Mouse (Mus musculus): ENCODE data around the gene Scand1.

The Scand1 gene

GRCm38 (mm10) chr2:156312297-156312897 lies at the start of gene Scand1, which contains the start of gene Cnbd2:
Gene Scand1 (minus strand): TSS chr2:156312704.
Gene Cnbd2 (plus strand): TSS chr2:156312299.
- DNase-seq: peak; percentile 90

- peak; percentile 32 to 60 for DNase-seq
Observed at GRCm38 (mm10) chr2:156356031-156356430, 43.5 kb upstream of the Scand1 start.

GRCm38 (mm10) chr2:156353265-156353692 lies 40.8 kb upstream of the Scand1 start:
- DNase-seq: no peak

- DNase-seq: no peak
Observed at GRCm38 (mm10) chr2:156352413-156353165, 40.1 kb upstream of the Scand1 start.

DNA sequence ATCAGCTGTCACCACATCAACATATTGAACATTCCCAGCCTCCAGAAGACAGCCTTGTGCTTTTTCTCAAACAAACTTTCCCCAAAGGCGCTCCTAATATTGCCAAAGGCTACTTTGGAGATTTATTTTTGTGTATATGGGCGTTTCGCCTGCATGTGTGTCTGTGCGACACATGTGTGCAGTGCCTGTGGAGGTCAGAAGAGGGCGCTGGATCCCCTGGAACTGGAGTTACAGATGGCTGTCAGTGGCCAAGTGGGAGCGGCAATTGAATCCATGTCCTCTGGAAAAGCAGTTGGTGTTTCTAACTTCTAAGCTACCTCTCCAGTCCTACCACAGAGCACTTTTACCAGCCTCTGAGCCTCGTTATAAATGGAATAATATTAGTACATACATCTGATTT lies 38.7 kb upstream of the Scand1 start:
- peak in 1 of 2 experiments; percentile 25 for DNase-seq

GRCm38 (mm10) chr2:156349286-156349848 lies 36.9 kb upstream of the Scand1 start:
- DNase-seq: peak in 1 of 2 experiments; percentile 9

GRCm38 (mm10) chr2:156348812-156349211 lies 36.3 kb upstream of the Scand1 start:
- DNase-seq: no peak

DNA sequence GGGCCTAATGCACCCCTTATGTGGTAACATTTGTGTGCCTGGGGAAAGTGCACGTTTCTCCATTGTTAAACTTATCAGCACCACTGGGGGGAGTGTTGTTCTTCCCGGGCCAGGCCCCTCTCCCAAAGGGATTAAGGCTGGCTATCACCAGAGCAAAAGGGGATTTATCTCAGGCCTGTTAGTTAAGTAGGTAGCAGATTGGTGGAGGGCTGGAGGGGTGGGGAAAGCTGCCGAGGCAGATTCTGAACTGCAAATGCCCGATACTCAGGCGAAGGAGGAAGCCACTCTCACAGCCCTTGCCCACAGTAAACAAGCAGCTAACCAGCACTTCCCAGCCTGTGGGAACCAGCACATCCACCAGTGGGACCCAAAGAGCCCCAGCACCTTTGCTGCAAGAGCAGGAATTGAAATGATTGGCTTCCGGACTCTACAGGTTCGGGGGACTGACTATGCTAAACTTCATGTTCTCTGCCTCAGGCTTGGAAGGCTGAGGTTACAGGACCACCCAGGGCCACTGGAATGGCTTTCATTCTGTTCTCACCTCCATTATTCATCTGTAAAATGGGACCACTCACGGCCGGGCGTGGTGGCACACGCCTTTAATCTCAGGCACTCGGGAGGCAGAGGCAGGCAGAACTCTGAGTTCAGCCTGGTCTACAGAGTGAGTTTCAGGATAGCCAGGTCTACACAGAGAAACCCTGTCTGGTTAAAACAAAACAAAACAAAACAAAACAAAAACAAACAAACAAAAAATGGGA lies 32.5 kb upstream of the Scand1 start:
- peak; percentile 35 to 47 for DNase-seq

DNA sequence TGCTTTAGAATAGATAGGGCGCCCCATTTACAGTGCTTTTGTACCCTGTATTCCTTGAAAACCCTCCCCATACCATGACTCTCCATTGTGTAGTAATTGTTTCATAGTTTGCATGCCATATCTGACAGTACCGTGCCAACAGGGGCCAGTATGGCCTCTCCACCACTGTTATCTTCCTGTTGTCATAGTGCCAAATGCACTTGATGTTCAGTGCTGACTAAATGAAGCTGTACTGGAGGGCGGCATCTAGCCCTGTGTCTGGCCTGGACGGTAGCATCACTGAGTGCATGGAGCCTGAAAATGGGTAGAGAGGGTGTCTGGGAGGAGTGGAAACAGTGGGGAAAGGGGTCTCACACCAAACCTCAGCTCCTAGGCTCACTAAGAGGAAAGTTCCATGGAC lies 27.6 kb upstream of the Scand1 start:
- DNase-seq: no peak

DNA sequence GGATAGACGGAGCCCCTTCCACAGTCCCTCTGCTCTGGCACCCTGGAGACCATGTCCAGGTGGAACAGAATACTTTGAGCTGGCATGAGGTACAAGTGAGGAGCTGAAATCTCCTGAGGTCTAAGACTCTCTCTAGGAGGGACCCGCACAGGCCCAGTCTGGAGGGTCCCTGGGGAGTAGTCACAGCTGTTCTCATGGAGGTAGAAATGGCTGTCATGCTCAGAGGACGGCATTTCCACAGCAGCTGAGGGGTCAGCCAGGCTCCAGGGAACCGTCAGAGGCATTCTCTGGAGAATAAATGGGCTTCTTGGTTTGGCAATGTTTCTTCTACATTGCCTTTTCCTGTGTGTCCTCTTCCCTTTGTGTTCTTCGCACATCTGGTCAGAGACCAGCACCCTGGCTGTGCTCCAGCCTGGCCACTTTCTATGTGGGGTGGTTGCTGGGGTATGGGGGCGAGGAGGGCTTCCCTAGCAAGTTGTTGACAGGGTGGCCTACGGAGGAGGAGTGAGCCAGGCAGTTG lies 19.0 kb upstream of the Scand1 start:
- no peak for DNase-seq

- no peak for DNase-seq
Observed at GRCm38 (mm10) chr2:156330681-156331080, 18.2 kb upstream of the Scand1 start.

DNA sequence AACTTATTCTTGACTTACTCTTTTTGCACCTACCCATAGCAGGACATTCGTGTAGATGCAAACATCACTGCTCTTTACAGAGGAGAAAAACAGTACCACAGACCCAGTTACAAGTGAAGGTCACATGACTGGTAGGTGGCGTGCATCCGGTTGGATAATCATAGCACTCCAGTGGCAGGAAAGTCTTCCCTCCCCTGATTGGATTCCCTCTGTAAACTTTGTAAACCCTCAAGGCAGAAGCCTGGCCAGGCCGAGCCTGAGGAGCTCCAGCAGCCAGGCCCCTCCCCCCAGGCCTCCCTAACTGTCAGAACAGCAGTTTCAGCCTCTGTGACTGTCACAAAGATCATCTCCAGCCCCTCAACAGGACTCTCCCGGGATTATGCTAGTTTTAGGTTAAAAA lies 12.2 kb upstream of the Scand1 start:
- DNase-seq: no peak

- DNase-seq: no peak
Observed at GRCm38 (mm10) chr2:156324116-156324588, 11.6 kb upstream of the Scand1 start.

DNA sequence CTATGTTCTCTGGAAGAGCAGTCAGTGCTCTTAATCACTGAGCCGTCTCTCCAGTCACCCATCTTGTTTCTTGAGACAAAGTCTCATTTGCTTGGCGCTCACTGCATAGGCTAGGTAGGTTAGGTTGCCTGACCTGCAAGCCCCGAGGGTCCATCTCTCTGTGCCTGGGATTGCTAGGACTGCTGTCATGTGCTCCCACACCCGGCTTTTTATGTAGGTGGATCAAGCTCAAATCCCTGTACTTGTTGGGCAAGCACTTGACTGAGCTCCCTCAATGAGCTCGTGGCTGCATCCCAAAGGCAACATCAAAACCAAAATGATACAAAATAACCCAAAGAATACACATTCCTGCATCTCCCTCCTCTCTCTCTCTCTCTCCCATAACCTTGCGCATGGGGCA lies 9.0 kb upstream of the Scand1 start:
- no peak for DNase-seq

- no peak for DNase-seq
Observed at GRCm38 (mm10) chr2:156318491-156318890, 6.0 kb upstream of the Scand1 start.

DNA sequence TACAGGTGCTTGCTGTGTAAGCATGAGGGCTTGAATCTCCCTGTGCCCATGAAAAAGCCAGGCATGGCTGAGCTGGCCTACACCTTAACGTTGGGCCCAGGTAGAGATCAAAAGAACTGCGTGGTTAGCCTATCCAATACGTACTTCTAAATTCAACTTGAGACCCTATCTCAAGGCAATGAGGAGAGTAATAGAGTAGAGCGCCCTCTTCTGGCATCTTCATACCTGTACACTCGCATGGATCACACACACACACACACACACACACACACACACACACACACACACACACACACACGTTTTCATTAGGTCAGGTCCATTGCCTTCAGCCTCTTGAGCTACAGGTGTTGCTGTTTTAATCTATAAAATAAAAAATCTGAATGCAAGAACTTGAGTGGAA lies 2.3 kb upstream of the Scand1 start:
- DNase-seq: no peak

DNA sequence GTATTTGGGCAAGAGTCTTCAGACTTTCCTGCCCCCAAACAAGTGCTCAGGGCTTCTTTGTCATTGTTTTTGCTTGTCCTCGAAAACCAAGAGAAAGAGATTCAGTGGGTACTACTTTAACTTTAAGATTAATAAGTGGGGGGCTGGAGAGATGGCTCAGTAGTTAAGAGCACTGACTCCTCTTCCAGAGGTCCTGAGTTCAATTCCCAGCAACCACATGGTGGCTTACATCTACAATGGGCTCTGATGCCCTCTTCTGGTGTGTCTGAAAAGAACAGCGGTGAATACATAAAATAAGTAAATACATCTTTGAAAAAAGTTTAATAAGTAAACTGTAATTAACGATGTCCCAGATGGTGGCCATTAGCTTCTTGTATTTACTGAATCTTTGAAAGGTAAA lies 649 bp upstream of the Scand1 start:
- peak in 1 of 2 experiments; percentile 30 for DNase-seq

- DNase-seq: peak; percentile 76 to 78
Observed at GRCm38 (mm10) chr2:156311841-156312291, 638 bp downstream of the Scand1 start.

DNA sequence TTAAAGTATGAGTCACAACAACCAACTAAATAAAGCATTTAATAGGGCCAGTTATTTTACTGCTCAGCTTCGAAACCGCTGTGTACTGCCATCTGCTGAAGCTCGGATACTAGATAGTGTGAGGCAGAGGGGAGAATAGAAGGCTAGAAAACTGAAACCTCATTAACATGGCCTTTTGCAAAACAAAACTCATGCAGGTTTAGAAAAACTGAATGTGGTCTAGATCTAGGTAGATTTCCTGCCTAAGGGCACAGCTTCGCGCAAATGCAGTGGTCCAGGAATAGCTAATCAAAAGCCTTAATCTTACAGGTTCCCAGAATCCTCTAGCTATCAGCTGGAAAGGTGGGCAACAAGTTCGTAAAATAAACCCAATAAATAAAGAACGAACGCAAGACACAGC lies 1.1 kb downstream of the Scand1 start:
- no peak for DNase-seq

- no peak for DNase-seq
Observed at GRCm38 (mm10) chr2:156310945-156311344, 1.6 kb downstream of the Scand1 start.

- no peak for DNase-seq
Observed at GRCm38 (mm10) chr2:156310455-156310854, 2.0 kb downstream of the Scand1 start.

DNA sequence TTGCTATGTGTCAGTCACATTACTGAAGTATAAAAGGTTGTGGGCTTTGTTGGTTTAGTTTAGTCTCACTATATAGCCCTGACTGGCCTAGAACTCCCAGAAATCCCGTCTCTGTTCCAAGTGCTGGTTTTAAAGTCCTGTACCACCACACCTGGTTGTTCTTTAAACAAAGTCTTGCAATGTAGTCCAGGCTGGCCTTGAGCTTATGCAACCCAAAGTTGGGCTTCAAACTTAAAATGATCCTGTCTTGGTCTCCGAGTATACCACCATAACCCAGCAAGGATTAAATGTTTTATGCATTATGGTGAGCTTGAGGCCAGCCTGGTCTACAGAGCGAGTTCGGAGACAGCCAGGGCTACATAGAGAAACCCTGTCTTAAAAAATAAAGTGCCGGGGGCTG lies 2.6 kb downstream of the Scand1 start:
- no peak for DNase-seq

DNA sequence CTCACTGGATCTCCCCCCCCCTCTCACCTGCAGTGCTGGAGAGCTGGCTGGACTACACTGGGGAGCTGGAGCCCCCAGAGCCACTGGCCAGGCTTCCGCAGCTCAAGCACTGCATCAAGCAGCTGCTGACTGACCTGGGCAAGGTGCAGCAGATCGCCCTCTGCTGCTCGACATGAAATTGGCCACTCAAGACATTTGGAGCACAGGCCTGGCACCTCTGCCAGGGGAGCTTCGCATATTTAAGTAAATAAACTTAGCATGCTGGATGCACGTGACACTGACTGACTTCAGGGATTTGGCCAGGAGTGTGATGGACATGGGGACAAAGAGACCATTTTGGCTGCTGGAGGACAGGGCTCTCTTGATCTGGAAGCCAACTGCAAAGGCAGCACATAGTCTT lies 5.2 kb downstream of the Scand1 start:
- DNase-seq: peak; percentile 32 to 50

All from cerebellum, postnatal 25 days (tissue).